Mouse (Mus musculus) hematopoietic stem cell, adult 5-6 weeks (primary cell): ENCODE measurements around the gene Lamtor5. TPM values are rescaled to one million over a fixed set of nuclear protein-coding genes. Genes with fewer than 3 reads are reported as not detected.
A peak's percentile ranks its signal among the peaks of the same experiment; 100 is the strongest.

Experiments
- ATAC-seq, 2 experiments: fragments of 125-278 bp in 1 of 2; replicated peaks in 1 of 2; 2 replicates each; pipeline ENCODE4 v1.8.0; 2016 to 2017; ENCODE audit warnings: inconsistent platforms in 2 of 2, mild to moderate bottlenecking in 2 of 2, moderate number of reproducible peaks in 2 of 2, low read depth in 1 of 2, moderate TSS enrichment in 1 of 2; ENCODE audit not compliant: low FRiP score in 2 of 2, poor library complexity in 2 of 2, severe bottlenecking in 2 of 2, insufficient read depth in 1 of 2, low TSS enrichment in 1 of 2
- total RNA-seq: library from RNA; stranded (forward); fragments of 172-1452, 232-1000 nt; gene quantifications from 2 replicates; pipeline ENCODE4 v1.2.3, GENCODE M21; 2017

Lamtor5 gene
- total RNA-seq, 1 experiment from 2014 or later = 51.2 TPM

DNA sequence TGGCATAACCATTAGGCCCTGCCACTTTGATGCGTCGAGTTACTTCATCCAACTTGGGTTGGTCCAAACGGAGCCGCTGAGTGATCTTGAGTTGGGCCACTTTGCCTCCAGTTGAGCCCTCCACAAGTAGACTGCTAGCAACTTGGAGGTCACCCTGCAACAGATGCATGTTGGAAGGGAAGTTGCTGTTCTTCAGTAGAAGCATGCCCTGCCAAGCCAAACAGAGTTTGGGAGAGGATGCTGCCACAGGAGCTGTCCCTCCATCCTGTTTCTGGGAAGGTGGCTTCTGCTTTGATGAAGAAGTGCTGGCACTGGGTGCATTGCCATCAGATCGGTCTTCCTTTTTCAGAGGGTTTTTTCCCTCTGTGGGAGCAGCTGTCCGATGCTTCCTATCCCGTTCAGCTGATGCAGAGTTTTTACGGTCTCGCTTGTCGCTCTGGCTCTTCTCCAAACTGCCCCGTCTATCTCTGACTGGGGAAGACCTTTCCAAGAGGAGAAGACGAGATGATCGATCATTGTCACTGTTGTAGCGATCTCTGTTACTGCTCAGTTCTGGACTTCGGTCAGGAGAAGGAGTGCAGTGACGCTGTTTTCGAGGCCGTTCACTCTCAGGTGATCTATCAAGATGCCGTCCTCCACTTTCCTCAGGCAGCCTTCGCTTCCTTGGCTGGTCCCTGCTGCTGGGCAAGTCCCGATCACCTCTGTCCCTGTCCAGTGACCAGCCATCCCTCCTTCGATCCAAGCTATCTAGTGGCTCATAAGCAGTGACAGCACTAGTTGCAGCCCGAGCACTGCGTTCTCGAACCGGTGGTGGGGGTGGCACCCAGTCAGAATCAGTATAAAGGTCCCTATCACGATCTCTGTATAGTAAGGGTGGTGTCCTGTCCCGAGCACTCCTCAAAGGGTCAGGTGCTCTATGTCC, 52.1 kb downstream of the Lamtor5 start:
- no peak for ATAC-seq

DNA sequence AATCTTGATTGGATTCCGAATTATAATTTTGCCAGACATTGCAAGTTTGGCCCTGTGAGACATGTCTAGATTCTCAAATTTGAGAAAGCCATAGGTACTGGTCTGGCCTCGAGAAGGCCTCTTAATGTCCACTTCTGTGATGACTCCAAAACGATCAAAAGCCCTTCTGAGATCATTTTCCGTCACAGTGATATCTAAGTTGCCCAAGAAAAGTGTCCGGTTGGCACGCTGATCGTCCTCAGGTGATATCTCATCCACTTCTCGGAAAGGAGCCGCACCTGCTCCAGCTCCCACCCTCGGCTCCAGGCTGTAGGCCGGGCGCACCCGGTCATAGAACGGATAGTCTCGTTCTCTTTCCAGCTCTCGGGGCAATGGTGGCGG, 53.1 kb downstream of the Lamtor5 start:
- ATAC-seq = no peak

DNA sequence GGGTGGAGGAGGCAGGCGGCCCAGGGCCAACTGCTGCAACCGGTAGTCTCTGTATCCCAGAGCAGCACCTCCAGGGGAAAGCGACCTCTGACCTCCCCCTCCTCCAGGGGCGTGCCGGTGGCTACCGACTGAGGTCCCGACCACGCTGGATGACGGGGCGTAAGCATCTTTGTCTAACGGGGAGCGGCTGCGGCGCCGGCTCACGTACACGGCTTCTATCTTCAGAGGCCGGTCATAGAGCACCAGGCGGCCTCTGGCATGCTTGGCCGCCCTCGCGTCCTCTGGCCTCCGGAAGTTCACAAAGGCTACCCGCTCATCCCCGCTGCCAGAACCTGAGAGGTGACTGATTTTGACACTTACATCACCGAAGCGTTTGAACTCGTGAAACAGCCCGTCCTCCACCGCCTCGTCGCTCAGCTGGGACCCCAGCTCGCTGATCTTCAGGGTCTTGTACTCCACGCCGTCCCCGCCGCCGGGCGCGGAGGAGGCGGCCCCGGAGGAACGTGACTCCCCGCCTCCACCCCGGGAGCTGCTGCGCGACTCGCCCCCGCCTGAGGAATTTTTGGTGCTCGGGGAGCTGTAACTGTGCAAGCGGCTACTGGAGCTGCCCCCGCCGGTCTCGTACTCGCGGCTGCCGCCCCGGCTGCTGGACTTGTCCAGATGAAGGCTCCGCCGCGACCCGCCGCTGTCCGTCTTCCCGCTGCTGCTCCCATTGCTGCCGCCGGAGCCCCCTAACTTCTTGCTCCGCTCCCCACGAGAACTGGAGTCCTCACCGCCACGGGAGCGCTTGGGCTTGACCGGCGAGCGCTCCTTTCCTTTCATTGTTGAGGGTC, 53.7 kb downstream of the Lamtor5 start:
- ATAC-seq = no peak

DNA sequence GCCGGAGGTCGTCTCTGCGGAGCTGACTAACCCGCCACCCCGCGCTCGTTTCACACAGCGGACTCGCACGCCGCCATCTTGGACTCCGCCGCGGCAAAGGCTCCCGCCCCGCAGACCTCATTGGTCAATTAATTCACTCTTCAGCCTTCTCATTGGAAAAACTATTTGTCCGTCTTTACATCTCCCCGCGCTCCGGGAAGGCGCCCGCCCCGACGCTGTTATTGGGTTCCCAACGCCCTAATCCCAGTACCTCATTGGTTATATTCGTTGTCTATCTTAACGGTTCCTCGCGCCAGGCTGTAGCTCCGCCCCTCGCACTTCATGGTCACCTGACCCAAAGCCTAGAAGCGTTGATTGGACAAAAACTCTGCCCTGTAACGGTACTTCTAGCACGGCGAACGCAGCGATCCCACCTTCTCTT, 54.3 kb downstream of the Lamtor5 start:
- ATAC-seq = peak; percentile 91 to 92

Other genes with a start within 250 kb of the Lamtor5 start
- 16.3 and 16.8 TPM in 2 replicates for gene Kcna3, start 242.7 kb upstream of the Lamtor5 start, total RNA-seq
- not detected in 2 replicates for gene Kcna2, start 177.7 kb upstream of the Lamtor5 start, total RNA-seq
- gene Kcna10, start 95.8 kb upstream of the Lamtor5 start, total RNA-seq = not detected in 2 replicates
- not detected in 2 replicates for gene Cym, start 57.1 kb upstream of the Lamtor5 start, total RNA-seq
- not detected in 2 replicates for gene A630076J17Rik, start 48.2 kb upstream of the Lamtor5 start, total RNA-seq
- not detected in 2 replicates for gene Prok1, start 39.2 kb upstream of the Lamtor5 start, total RNA-seq
- gene Slc16a4, start 12.4 kb downstream of the Lamtor5 start, total RNA-seq = not detected in 2 replicates
- 34.5 and 34.9 TPM in 2 replicates for gene Rbm15, start 54.8 kb downstream of the Lamtor5 start, total RNA-seq
- gene Kcnc4, start 180.7 kb downstream of the Lamtor5 start, total RNA-seq = not detected in 2 replicates
- 0.19 and 2.8 TPM in 2 replicates for gene Slc6a17, start 239.2 kb downstream of the Lamtor5 start, total RNA-seq